Mouse (Mus musculus) ES-E14 (cell line): Measurements from ENCODE around the gene Lsm2.

Source experiments
- MAFK ChIP-seq: IDR thresholded peaks from 2 replicates; pipeline ENCODE4 v1.6.1; 2014; ENCODE audit warnings: mild to moderate bottlenecking, low read depth, low read length, inconsistent platforms; ENCODE audit not compliant: insufficient read depth
- ZC3H11A ChIP-seq: IDR thresholded peaks from 2 replicates; pipeline ENCODE4 v1.6.1; 2012; ENCODE audit warnings: low read depth, mild to moderate bottlenecking, inconsistent platforms, low read length, borderline replicate concordance
- ZNF384 ChIP-seq: IDR thresholded peaks from 2 replicates; pipeline ENCODE4 v1.6.1; 2012; ENCODE audit warnings: low read depth, low read length, inconsistent platforms

- no peak for TF ChIP-seq MAFK
- TF ChIP-seq ZC3H11A: no peak
- TF ChIP-seq ZNF384: no peak
These were observed 27.9 kb downstream of the Lsm2 start for GRCm38 (mm10) chr17:35009586-35009985.
